Mouse (Mus musculus): Measurements from ENCODE around the gene Fam180a. TPM values are rescaled to one million over a fixed set of nuclear protein-coding genes. Genes with fewer than 3 reads are reported as not detected.
A peak's percentile ranks its signal among the peaks of the same experiment; 100 is the strongest.
"Not testable (repeated sequence)": the region's sequence is repeated elsewhere in the genome, so short reads cannot be mapped to it uniquely, and the experiment has no call there.

Gene Fam180a
- polyA plus RNA-seq (2015; fragmentation: Nextera tagmentation; extraction: Ambion mirVana): 1.2 and 1.3 TPM in 2 replicates

DNA sequence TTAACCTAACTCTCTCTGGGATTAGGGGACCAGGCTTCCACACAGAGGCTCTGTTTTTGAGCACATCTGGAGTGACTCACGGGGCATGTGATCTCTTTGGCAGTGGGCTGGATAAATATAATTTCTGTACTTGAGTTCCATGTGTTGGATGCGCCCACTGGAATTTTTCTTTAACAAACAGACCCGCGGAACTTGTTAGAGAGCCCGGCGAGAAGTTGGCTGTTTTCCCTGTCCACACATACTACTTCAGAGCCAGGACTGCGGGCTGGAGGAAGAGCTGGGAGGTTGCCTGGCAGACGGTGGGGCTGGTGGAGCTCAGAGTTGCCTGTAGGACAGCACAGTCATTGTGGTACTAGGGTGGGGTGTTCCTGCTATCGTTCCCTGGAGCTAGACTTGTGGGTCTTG, at the start of gene Fam180a:
Gene Fam180a (minus strand): TSS at position 31 of the 405 bp plus-strand sequence.
- Histone ChIP-seq H3K36me3 (ENCODE audit: control insufficient read depth, insufficient read depth) (no peaks in the 10 kb centered on the region), H3K4me3 (ENCODE audit: low read length) (no peak within 1 kb of the TSS), H3K4me1 (ENCODE audit: control insufficient read depth, insufficient read depth, low read length) (peaks cover 6% of the 10 kb centered on the region), H3K27ac (ENCODE audit: low read length) (0 out of 2 replicates have a peak within 1 kb of the TSS, but pooled peaks have one; percentile 19), H3K9ac (ENCODE audit: low read length) (no peak within 1 kb of the TSS), H3K4me2 (ENCODE audit: low read depth, low read length) (peak within 1 kb of the TSS; percentile 32; the same call in 1 of the 2 replicates), H3K27me3 (ENCODE audit: control insufficient read depth, insufficient read depth, low read length) (0 out of 2 replicates have a peak, but pooled peaks cover 3% of the 10 kb centered on the region), H3K9me3 (replicated peaks; ENCODE audit: control insufficient read depth, low read length) (no peaks in the 10 kb centered on the region)
- ATAC-seq (replicated peaks; ENCODE audit: extremely low read depth, insufficient read depth, low FRiP score): peak; percentile 76
- 29% methylated on average over 9 of the region's 9 CpGs for WGBS

- 75% methylated on average over 10 of the region's 10 CpGs for WGBS
- Histone ChIP-seq H3K4me3 (ENCODE audit: low read length) (no peak overlapping the region), H3K9me3 (replicated peaks; ENCODE audit: control insufficient read depth, low read length) (no peaks in the 10 kb centered on the region), H3K4me1 (ENCODE audit: control insufficient read depth, insufficient read depth, low read length) (peaks cover 3% of the 10 kb centered on the region; the same call in 1 of the 2 replicates), H3K36me3 (ENCODE audit: control insufficient read depth, insufficient read depth) (no peaks in the 10 kb centered on the region), H3K27ac (ENCODE audit: low read length) (no peak overlapping the region), H3K9ac (ENCODE audit: low read length) (no peak overlapping the region), H3K27me3 (ENCODE audit: control insufficient read depth, insufficient read depth, low read length) (no peaks in the 10 kb centered on the region), H3K4me2 (ENCODE audit: low read depth, low read length) (no peak overlapping the region)
- no peak for ATAC-seq (replicated peaks; ENCODE audit: extremely low read depth, insufficient read depth, low FRiP score)
These were observed 48.1 kb upstream of the Fam180a start for GRCm38 (mm10) chr6:35374052-35374451.

DNA sequence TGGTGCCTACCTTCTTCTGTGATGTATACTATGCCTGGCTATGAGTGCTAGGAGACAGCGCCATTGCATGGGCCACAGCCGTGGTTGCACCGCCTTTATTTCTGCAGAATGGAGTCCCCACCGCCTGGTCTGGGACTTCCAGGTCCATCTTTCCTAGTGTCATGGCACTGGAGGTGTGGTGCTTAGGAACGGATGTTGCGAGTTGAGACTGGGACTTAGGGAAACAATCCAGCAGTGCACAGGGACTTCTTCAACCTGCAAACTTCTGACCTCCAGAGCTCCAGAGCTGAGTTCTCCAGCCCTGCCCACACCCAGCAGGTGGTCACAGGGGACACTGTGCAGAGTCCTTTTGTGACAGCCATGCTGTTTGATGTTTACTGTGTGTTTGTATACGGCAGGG, 44.4 kb upstream of the Fam180a start:
- H3K9ac ChIP-seq (ENCODE audit: low read length): no peak overlapping the region
- 92% methylated on average over 7 of the region's 7 CpGs for WGBS

DNA sequence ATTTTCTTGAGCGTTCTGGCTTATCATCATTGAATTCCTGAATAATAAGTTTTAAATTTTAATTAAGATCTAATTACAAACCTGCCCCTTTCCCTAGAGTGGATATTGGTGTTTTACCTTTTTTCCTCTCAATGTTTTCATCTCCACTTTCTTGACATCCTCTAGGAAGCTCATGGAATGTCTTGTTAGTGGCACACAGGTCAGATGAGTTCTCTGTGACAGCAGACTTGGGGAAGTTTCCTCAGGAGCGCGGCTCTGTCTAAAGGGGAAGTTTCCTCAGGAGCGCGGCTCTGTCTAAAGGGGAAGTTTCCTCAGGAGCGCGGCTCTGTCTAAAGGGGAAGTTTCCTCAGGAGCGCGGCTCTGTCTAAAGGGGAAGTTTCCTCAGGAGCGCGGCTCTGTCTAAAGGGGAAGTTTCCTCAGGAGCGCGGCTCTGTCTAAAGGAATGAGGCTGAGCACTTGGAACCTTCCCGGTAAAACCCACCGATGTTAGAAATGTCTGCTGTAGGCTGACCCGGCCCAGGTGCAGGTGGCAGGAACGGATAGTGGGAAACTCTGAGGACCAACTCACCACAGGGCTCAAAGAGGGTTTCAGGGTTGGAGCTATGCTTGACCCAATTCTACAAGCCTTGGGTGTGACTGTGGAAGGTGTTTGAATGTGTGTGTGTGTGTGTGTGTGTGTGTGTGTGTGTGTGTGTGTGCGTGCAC, 43.8 kb upstream of the Fam180a start:
- WGBS: 79% methylated on average over 14 of the region's 18 CpGs

More for the DNA sequence above, 44.4 kb upstream of the Fam180a start:
- no peak for ATAC-seq (replicated peaks; ENCODE audit: extremely low read depth, insufficient read depth, low FRiP score)
- Histone ChIP-seq H3K4me3 (ENCODE audit: low read length) (no peak overlapping the region), H3K27ac (ENCODE audit: low read length) (no peak overlapping the region), H3K9me3 (replicated peaks; ENCODE audit: control insufficient read depth, low read length) (no peaks in the 10 kb centered on the region), H3K36me3 (ENCODE audit: control insufficient read depth, insufficient read depth) (no peaks in the 10 kb centered on the region), H3K27me3 (ENCODE audit: control insufficient read depth, insufficient read depth, low read length) (no peaks in the 10 kb centered on the region), H3K4me2 (ENCODE audit: low read depth, low read length) (no peak overlapping the region), H3K4me1 (ENCODE audit: control insufficient read depth, insufficient read depth, low read length) (peaks cover 3% of the 10 kb centered on the region; the same call in 1 of the 2 replicates)

DNA sequence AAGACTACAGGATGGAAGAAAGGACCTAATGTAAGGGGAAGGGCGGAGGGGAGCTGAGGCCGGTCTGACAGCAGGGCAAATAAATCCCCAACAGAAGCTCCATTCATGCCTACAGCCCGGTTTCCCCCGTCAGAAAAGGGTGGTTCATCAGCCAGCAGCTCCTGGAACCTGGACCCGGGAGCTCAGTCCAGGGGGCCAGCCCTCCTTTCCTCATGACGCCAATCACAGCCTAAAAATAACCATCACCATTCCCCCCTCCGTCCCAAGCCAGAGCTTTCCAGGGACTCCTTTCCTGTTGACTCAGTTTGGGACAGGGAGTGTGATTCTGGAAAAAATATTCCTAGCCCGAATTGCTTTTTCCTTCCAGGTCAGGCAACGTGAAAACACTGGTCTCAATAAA, 36.7 kb upstream of the Fam180a start:
- H3K27ac ChIP-seq (ENCODE audit: low read length): peak overlapping the region; percentile 30
- H3K4me2 ChIP-seq (ENCODE audit: low read depth, low read length): peak overlapping the region; percentile 35
- H3K4me3 ChIP-seq (ENCODE audit: low read length): 0 out of 2 replicates have a peak overlapping the region, but pooled peaks have one; percentile 2
- ATAC-seq (replicated peaks; ENCODE audit: extremely low read depth, insufficient read depth, low FRiP score): peak; percentile 49
- H3K9ac ChIP-seq (ENCODE audit: low read length): no peak overlapping the region
- 25% methylated on average over 9 of the region's 9 CpGs for WGBS
- H3K27me3 ChIP-seq (ENCODE audit: control insufficient read depth, insufficient read depth, low read length): no peaks in the 10 kb centered on the region
- no peaks in the 10 kb centered on the region for H3K36me3 ChIP-seq (ENCODE audit: control insufficient read depth, insufficient read depth)
- H3K4me1 ChIP-seq (ENCODE audit: control insufficient read depth, insufficient read depth, low read length): peaks cover 10% of the 10 kb centered on the region
- H3K9me3 ChIP-seq (replicated peaks; ENCODE audit: control insufficient read depth, low read length): peaks cover 4% of the 10 kb centered on the region; the same call in 1 of the 2 replicates

More for the DNA sequence above, 43.8 kb upstream of the Fam180a start:
- not testable (repeated sequence) for H3K36me3 ChIP-seq (ENCODE audit: control insufficient read depth, insufficient read depth); H3K27me3 ChIP-seq (ENCODE audit: control insufficient read depth, insufficient read depth, low read length); H3K4me2 ChIP-seq (ENCODE audit: low read depth, low read length); H3K4me1 ChIP-seq (ENCODE audit: control insufficient read depth, insufficient read depth, low read length); H3K9me3 ChIP-seq (replicated peaks; ENCODE audit: control insufficient read depth, low read length); H3K27ac ChIP-seq (ENCODE audit: low read length); H3K4me3 ChIP-seq (ENCODE audit: low read length); H3K9ac ChIP-seq (ENCODE audit: low read length); ATAC-seq (replicated peaks; ENCODE audit: extremely low read depth, insufficient read depth, low FRiP score)

- Histone ChIP-seq H3K9ac (ENCODE audit: low read length) (no peak overlapping the region), H3K27me3 (ENCODE audit: control insufficient read depth, insufficient read depth, low read length) (no peaks in the 10 kb centered on the region), H3K4me1 (ENCODE audit: control insufficient read depth, insufficient read depth, low read length) (0 out of 2 replicates have a peak, but pooled peaks cover 3% of the 10 kb centered on the region), H3K4me2 (ENCODE audit: low read depth, low read length) (no peak overlapping the region), H3K9me3 (replicated peaks; ENCODE audit: control insufficient read depth, low read length) (peaks cover 4% of the 10 kb centered on the region; the same call in 1 of the 2 replicates), H3K4me3 (ENCODE audit: low read length) (no peak overlapping the region), H3K36me3 (ENCODE audit: control insufficient read depth, insufficient read depth) (no peaks in the 10 kb centered on the region), H3K27ac (ENCODE audit: low read length) (no peak overlapping the region)
- WGBS: 89% methylated on average over 3 of the region's 3 CpGs
- ATAC-seq (replicated peaks; ENCODE audit: extremely low read depth, insufficient read depth, low FRiP score): no peak
These were observed 29.4 kb upstream of the Fam180a start for GRCm38 (mm10) chr6:35355320-35355719.

DNA sequence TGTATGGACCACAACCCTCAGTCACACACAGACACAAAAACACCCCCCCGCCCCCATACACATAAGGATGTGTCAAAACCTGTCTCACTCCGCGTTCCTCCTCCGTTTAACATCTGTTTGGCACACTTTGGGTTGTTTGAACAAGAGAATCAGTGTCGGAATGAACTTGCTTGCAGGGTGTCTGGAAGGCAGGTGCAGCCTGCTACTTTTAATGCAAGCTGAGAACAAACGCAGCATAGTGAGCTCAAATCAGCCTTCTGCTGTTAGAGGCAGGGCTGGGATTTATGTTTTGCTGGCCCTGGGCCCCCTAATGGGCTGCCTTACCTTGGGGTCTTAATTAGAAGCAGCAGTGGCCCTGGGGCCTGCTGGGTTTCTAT, 28.7 kb upstream of the Fam180a start:
- H3K36me3 ChIP-seq (ENCODE audit: control insufficient read depth, insufficient read depth): no peaks in the 10 kb centered on the region
- H3K4me2 ChIP-seq (ENCODE audit: low read depth, low read length): no peak overlapping the region
- H3K9me3 ChIP-seq (replicated peaks; ENCODE audit: control insufficient read depth, low read length): peaks cover 4% of the 10 kb centered on the region; the same call in 1 of the 2 replicates
- 0 out of 2 replicates have a peak, but pooled peaks cover 5% of the 10 kb centered on the region for H3K4me1 ChIP-seq (ENCODE audit: control insufficient read depth, insufficient read depth, low read length)
- H3K4me3 ChIP-seq (ENCODE audit: low read length): no peak overlapping the region
- no peak overlapping the region for H3K27ac ChIP-seq (ENCODE audit: low read length)
- WGBS: 49% methylated on average over 6 of the region's 6 CpGs
- no peak for ATAC-seq (replicated peaks; ENCODE audit: extremely low read depth, insufficient read depth, low FRiP score)
- H3K27me3 ChIP-seq (ENCODE audit: control insufficient read depth, insufficient read depth, low read length): no peaks in the 10 kb centered on the region
- no peak overlapping the region for H3K9ac ChIP-seq (ENCODE audit: low read length)

GRCm38 (mm10) chr6:35353846-35354621, 28.1 kb upstream of the Fam180a start:
- Histone ChIP-seq H3K27me3 (ENCODE audit: control insufficient read depth, insufficient read depth, low read length) (no peaks in the 10 kb centered on the region), H3K4me1 (ENCODE audit: control insufficient read depth, insufficient read depth, low read length) (peaks cover 5% of the 10 kb centered on the region; the same call in 1 of the 2 replicates), H3K36me3 (ENCODE audit: control insufficient read depth, insufficient read depth) (no peaks in the 10 kb centered on the region), H3K9me3 (replicated peaks; ENCODE audit: control insufficient read depth, low read length) (peaks cover 2% of the 10 kb centered on the region; the same call in 1 of the 2 replicates), H3K27ac (ENCODE audit: low read length) (no peak overlapping the region), H3K4me2 (ENCODE audit: low read depth, low read length) (0 out of 2 replicates have a peak overlapping the region, but pooled peaks have one; percentile 27), H3K4me3 (ENCODE audit: low read length) (no peak overlapping the region), H3K9ac (ENCODE audit: low read length) (no peak overlapping the region)
- 26% methylated on average over 18 of the region's 18 CpGs for WGBS
- no peak for ATAC-seq (replicated peaks; ENCODE audit: extremely low read depth, insufficient read depth, low FRiP score)
